Mouse (Mus musculus): ENCODE results near the gene 1700001P01Rik.

1700001P01Rik gene

GRCm38 (mm10) chr11:97775808-97776496 lies at the start of gene 1700001P01Rik:
Gene 1700001P01Rik (minus strand): TSS chr11:97775918.
- no peak for DNase-seq

- DNase-seq = peak; percentile 85 to 88
Measured at GRCm38 (mm10) chr11:97825295-97825694, 49.6 kb upstream of the 1700001P01Rik start.

- no peak for DNase-seq
Measured at GRCm38 (mm10) chr11:97824895-97825294, 49.2 kb upstream of the 1700001P01Rik start.

- no peak for DNase-seq
Measured at GRCm38 (mm10) chr11:97824168-97824567, 48.5 kb upstream of the 1700001P01Rik start.

GRCm38 (mm10) chr11:97822840-97823603 lies 47.3 kb upstream of the 1700001P01Rik start:
- DNase-seq = no peak

GRCm38 (mm10) chr11:97821401-97822064 lies 45.8 kb upstream of the 1700001P01Rik start:
- no peak for DNase-seq

GRCm38 (mm10) chr11:97820840-97821239 lies 45.1 kb upstream of the 1700001P01Rik start:
- no peak for DNase-seq

GRCm38 (mm10) chr11:97819923-97820322 lies 44.2 kb upstream of the 1700001P01Rik start:
- no peak for DNase-seq

- DNase-seq = no peak
Measured at GRCm38 (mm10) chr11:97819102-97819501, 43.4 kb upstream of the 1700001P01Rik start.

GRCm38 (mm10) chr11:97818571-97818970 lies 42.9 kb upstream of the 1700001P01Rik start:
- no peak for DNase-seq

GRCm38 (mm10) chr11:97818003-97818402 lies 42.3 kb upstream of the 1700001P01Rik start:
- DNase-seq = no peak

- no peak for DNase-seq
Measured at GRCm38 (mm10) chr11:97817379-97817778, 41.7 kb upstream of the 1700001P01Rik start.

- no peak for DNase-seq
Measured at GRCm38 (mm10) chr11:97816916-97817315, 41.2 kb upstream of the 1700001P01Rik start.

GRCm38 (mm10) chr11:97816176-97816575 lies 40.5 kb upstream of the 1700001P01Rik start:
- DNase-seq = no peak

- DNase-seq = no peak
Measured at GRCm38 (mm10) chr11:97815736-97816135, 40.0 kb upstream of the 1700001P01Rik start.

GRCm38 (mm10) chr11:97813746-97814515 lies 38.2 kb upstream of the 1700001P01Rik start:
- DNase-seq = no peak

GRCm38 (mm10) chr11:97813085-97813484 lies 37.4 kb upstream of the 1700001P01Rik start:
- no peak for DNase-seq

- DNase-seq = no peak
Measured at GRCm38 (mm10) chr11:97812491-97812921, 36.8 kb upstream of the 1700001P01Rik start.

- DNase-seq = no peak
Measured at GRCm38 (mm10) chr11:97811569-97812362, 36.0 kb upstream of the 1700001P01Rik start.

GRCm38 (mm10) chr11:97810970-97811369 lies 35.3 kb upstream of the 1700001P01Rik start:
- DNase-seq = no peak

- peak; percentile 45 to 50 for DNase-seq
Measured at GRCm38 (mm10) chr11:97810356-97810755, 34.6 kb upstream of the 1700001P01Rik start.

All from thymus, postnatal 36 days (tissue).